Mouse (Mus musculus) myocyte (in vitro differentiated cells): ENCODE results near the gene Zcchc8. TPM values are rescaled to one million over a fixed set of nuclear protein-coding genes. Genes with fewer than 3 reads are reported as not detected.

Experiments used
- H3K27me3 ChIP-seq: one replicate; pipeline ENCODE4 v1.6.1; 2011; ENCODE audit not compliant: control insufficient read depth, insufficient read depth, insufficient read length
- H3K36me3 ChIP-seq: one replicate; pipeline ENCODE4 v1.6.1; 2011; ENCODE audit not compliant: control insufficient read depth, insufficient read depth
- H3K4me2 ChIP-seq: one replicate; pipeline ENCODE4 v1.6.1; 2011; ENCODE audit warnings: low read depth, control low read depth
- H3K4me3 ChIP-seq: one replicate; pipeline ENCODE4 v1.5.1; 2011; ENCODE audit warnings: mild to moderate bottlenecking, control low read depth, moderate library complexity
- H3K79me2 ChIP-seq: one replicate; pipeline ENCODE4 v1.6.1; 2011; ENCODE audit not compliant: control insufficient read depth, insufficient read depth
- H3ac ChIP-seq: one replicate; pipeline ENCODE4 v1.6.1; 2011; ENCODE audit not compliant: control insufficient read depth, insufficient read length
- CEBPB ChIP-seq: IDR thresholded peaks from 2 replicates; pipeline ENCODE4 v1.6.1; 2011; ENCODE audit warnings: mild to moderate bottlenecking, moderate library complexity; ENCODE audit not compliant: poor library complexity, insufficient read depth, severe bottlenecking
- E2F4 ChIP-seq: IDR thresholded peaks from one replicate; pipeline ENCODE4 v1.6.1; 2011; ENCODE audit warnings: mild to moderate bottlenecking, control low read depth, moderate library complexity; ENCODE audit not compliant: insufficient read depth
- MAX ChIP-seq: IDR thresholded peaks from one replicate; pipeline ENCODE4 v1.6.1; 2011; ENCODE audit warnings: low read depth, mild to moderate bottlenecking, control low read depth
- MYOD1 ChIP-seq, 3 experiments: IDR thresholded peaks; one replicate each; pipeline ENCODE4 v1.6.1; 2011; ENCODE audit warnings: control low read depth in 2 of 3, low read depth in 2 of 3, mild to moderate bottlenecking in 2 of 3, moderate library complexity in 1 of 3; ENCODE audit not compliant: insufficient read length in 2 of 3, control insufficient read depth in 1 of 3
- MYOG ChIP-seq, 3 experiments: IDR thresholded peaks; one replicate each; pipeline ENCODE4 v1.6.1; 2011; ENCODE audit warnings: control low read depth in 2 of 3, low read depth in 2 of 3, mild to moderate bottlenecking in 2 of 3; ENCODE audit not compliant: insufficient read length in 2 of 3, control insufficient read depth in 1 of 3, insufficient read depth in 1 of 3
- POLR2A ChIP-seq: IDR thresholded peaks from one replicate; pipeline ENCODE4 v1.6.1; 2011; ENCODE audit warnings: low read depth, mild to moderate bottlenecking, control low read depth, moderate library complexity; ENCODE audit not compliant: insufficient read length
- POLR2AphosphoS2 ChIP-seq: IDR thresholded peaks from one replicate; pipeline ENCODE4 v1.6.1; 2011; ENCODE audit warnings: low read depth, control low read depth; ENCODE audit not compliant: insufficient read length
- REST ChIP-seq: IDR thresholded peaks from one replicate; pipeline ENCODE4 v1.6.1; 2011; ENCODE audit warnings: mild to moderate bottlenecking, control low read depth, moderate library complexity; ENCODE audit not compliant: insufficient read depth, insufficient read length
- SRF ChIP-seq: IDR thresholded peaks from one replicate; pipeline ENCODE4 v1.6.1; 2011; ENCODE audit warnings: low read depth; ENCODE audit not compliant: control insufficient read depth, insufficient read length
- TCF12 ChIP-seq: IDR thresholded peaks from one replicate; pipeline ENCODE4 v1.6.1; 2011; ENCODE audit warnings: mild to moderate bottlenecking, control low read depth; ENCODE audit not compliant: poor library complexity, insufficient read depth, severe bottlenecking
- TCF3 ChIP-seq: IDR thresholded peaks from one replicate; pipeline ENCODE4 v1.6.1; 2011; ENCODE audit warnings: low read depth, control low read depth; ENCODE audit not compliant: insufficient read length
- USF1 ChIP-seq: IDR thresholded peaks from one replicate; pipeline ENCODE4 v1.6.1; 2011; ENCODE audit warnings: low read depth, mild to moderate bottlenecking, control low read depth, moderate library complexity
- polyA plus RNA-seq: library from polyadenylated mRNA; unstranded; fragments of >200 nt; fragmentation: generic; extraction: Trizol; gene quantifications from one replicate; pipeline ENCODE4 v1.2.1, GENCODE M21; 2012; ENCODE audit warnings: missing spikeins

The Zcchc8 gene
- polyA plus RNA-seq, 1 experiment: 9.7 TPM

- H3K79me2 ChIP-seq: peaks cover 31% of the 10 kb centered on the region
- TF ChIP-seq MYOD1 (IDR thresholded peaks at IDR 0.05; ENCODE audit: control insufficient read depth in 1 of 3, insufficient read length in 2 of 3, low read depth in 2 of 3): no peak
- TF ChIP-seq REST: no peak
- TF ChIP-seq POLR2AphosphoS2: no peak
- TF ChIP-seq TCF12: no peak
- no peak for TF ChIP-seq MAX
- no peak for TF ChIP-seq SRF
- TF ChIP-seq USF1: no peak
- no peak overlapping the region for H3K4me2 ChIP-seq
- H3K27me3 ChIP-seq: no peaks in the 10 kb centered on the region
- peaks cover 37% of the 10 kb centered on the region for H3K36me3 ChIP-seq
- no peak overlapping the region for H3ac ChIP-seq
- no peak overlapping the region for H3K4me3 ChIP-seq
These were observed 6.3 kb downstream of the Zcchc8 start for GRCm38 (mm10) chr5:123714622-123715021.

- TF ChIP-seq MYOD1 (IDR thresholded peaks at IDR 0.05; ENCODE audit: control insufficient read depth in 1 of 3, insufficient read length in 2 of 3, low read depth in 2 of 3): no peak
- no peak for TF ChIP-seq USF1
- no peak for TF ChIP-seq POLR2AphosphoS2
- no peak for TF ChIP-seq TCF3
- TF ChIP-seq CEBPB: no peak
- TF ChIP-seq E2F4: no peak
- TF ChIP-seq MAX: no peak
- TF ChIP-seq POLR2A: no peak
- H3K27me3 ChIP-seq: no peaks in the 10 kb centered on the region
- peaks cover 23% of the 10 kb centered on the region for H3K79me2 ChIP-seq
- no peak overlapping the region for H3K4me3 ChIP-seq
- H3K4me2 ChIP-seq: no peak overlapping the region
- H3K36me3 ChIP-seq: peaks cover 44% of the 10 kb centered on the region
- no peak overlapping the region for H3ac ChIP-seq
These were observed 7.1 kb downstream of the Zcchc8 start for GRCm38 (mm10) chr5:123713782-123714181.

- Histone ChIP-seq H3ac (no peak overlapping the region), H3K36me3 (peaks cover 71% of the 10 kb centered on the region), H3K79me2 (no peaks in the 10 kb centered on the region), H3K4me3 (no peak overlapping the region), H3K4me2 (no peak overlapping the region), H3K27me3 (no peaks in the 10 kb centered on the region)
- TF ChIP-seq CEBPB (no peak), E2F4 (no peak), TCF12 (no peak), REST (no peak), MYOG (IDR thresholded peaks at IDR 0.05; ENCODE audit: control insufficient read depth in 1 of 3, insufficient read depth in 1 of 3, insufficient read length in 2 of 3, low read depth in 2 of 3) (no peak), SRF (no peak), POLR2A (no peak), TCF3 (no peak), MYOD1 (IDR thresholded peaks at IDR 0.05; ENCODE audit: control insufficient read depth in 1 of 3, insufficient read length in 2 of 3, low read depth in 2 of 3) (no peak), POLR2AphosphoS2 (no peak), USF1 (no peak), MAX (no peak)
These were observed 11.3 kb downstream of the Zcchc8 start for GRCm38 (mm10) chr5:123709571-123709970.

GRCm38 (mm10) chr5:123708598-123708997 is 12.3 kb downstream of the Zcchc8 start:
- no peak for TF ChIP-seq SRF
- TF ChIP-seq MYOG (IDR thresholded peaks at IDR 0.05; ENCODE audit: control insufficient read depth in 1 of 3, insufficient read depth in 1 of 3, insufficient read length in 2 of 3, low read depth in 2 of 3): no peak
- no peak for TF ChIP-seq REST
- no peak for TF ChIP-seq USF1
- no peak for TF ChIP-seq CEBPB
- no peak for TF ChIP-seq POLR2A
- no peak for TF ChIP-seq POLR2AphosphoS2
- no peak for TF ChIP-seq TCF12
- TF ChIP-seq MAX: no peak
- TF ChIP-seq TCF3: no peak
- no peak for TF ChIP-seq E2F4
- TF ChIP-seq MYOD1 (IDR thresholded peaks at IDR 0.05; ENCODE audit: control insufficient read depth in 1 of 3, insufficient read length in 2 of 3, low read depth in 2 of 3): no peak
- Histone ChIP-seq H3ac (no peak overlapping the region), H3K36me3 (peaks cover 68% of the 10 kb centered on the region), H3K4me2 (no peak overlapping the region), H3K79me2 (no peaks in the 10 kb centered on the region), H3K4me3 (no peak overlapping the region), H3K27me3 (no peaks in the 10 kb centered on the region)

GRCm38 (mm10) chr5:123700625-123701024 is 20.3 kb downstream of the Zcchc8 start:
- H3K79me2 ChIP-seq: no peaks in the 10 kb centered on the region
- TF ChIP-seq TCF3 (no peak), POLR2A (no peak), MYOG (IDR thresholded peaks at IDR 0.05; ENCODE audit: control insufficient read depth in 1 of 3, insufficient read depth in 1 of 3, insufficient read length in 2 of 3, low read depth in 2 of 3) (no peak), POLR2AphosphoS2 (no peak), USF1 (no peak), E2F4 (no peak), MYOD1 (IDR thresholded peaks at IDR 0.05; ENCODE audit: control insufficient read depth in 1 of 3, insufficient read length in 2 of 3, low read depth in 2 of 3) (no peak), MAX (no peak), TCF12 (no peak), SRF (no peak), CEBPB (no peak), REST (no peak)
- no peak overlapping the region for H3K4me3 ChIP-seq
- H3ac ChIP-seq: no peak overlapping the region
- H3K4me2 ChIP-seq: no peak overlapping the region
- H3K36me3 ChIP-seq: peaks cover 40% of the 10 kb centered on the region
- H3K27me3 ChIP-seq: no peaks in the 10 kb centered on the region
